Comparison of ENCODE assay signal across 9 mouse cellular contexts in the genomic region with DNA sequence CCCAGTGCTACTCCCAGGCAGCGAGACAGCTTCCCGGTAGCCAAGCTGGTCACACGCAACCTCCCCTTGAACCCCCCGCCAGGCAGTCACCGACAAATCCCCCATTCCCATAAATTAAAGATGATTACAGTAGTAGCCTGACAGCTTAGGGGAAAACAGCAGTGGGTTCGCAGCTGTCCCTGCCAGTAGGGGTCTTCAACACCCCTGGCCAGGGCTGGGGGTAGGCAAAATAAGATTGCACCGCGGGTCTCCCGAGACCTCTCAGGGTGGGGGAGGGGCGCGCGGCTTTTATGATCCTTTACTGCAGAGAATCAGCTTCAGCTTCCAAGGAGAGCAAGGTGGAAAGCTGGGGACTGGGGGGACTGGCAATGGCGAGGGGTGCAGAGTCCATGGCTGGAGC. TPM values are rescaled to one million over a fixed set of nuclear protein-coding genes. Genes with fewer than 3 reads are reported as not detected.
DNase-seq lines count a peak whose midpoint lies in the region; ATAC-seq and TF ChIP-seq lines count a peak whose summit lies in the region.
"Had no signal": no experiment of that assay in that cellular context is flagged by ENCODE, and none has a peak within 500 bp of the region (broad histone marks: within the 10 kb centered on the region; RNA-seq: fewer than 3 reads in every experiment).

No protein-coding gene starts in this region.

- H3K4me2 ChIP-seq in lung, embryonic 15.5 days: peak overlapping the region; percentile 27; the same call in 1 of the 2 replicates
- H3K4me2 ChIP-seq in limb, embryonic 12.5 days: peak overlapping the region; percentile 56
- H3K4me2 ChIP-seq in stomach, embryonic 14.5 days (replicated peaks; ENCODE audit: low read depth, low read length): peak overlapping the region; percentile 28

- ATAC-seq in lung, embryonic 15.5 days (ENCODE audit: borderline replicate concordance, extremely low read depth, low FRiP score, low TSS enrichment): no peak
- ATAC-seq in limb, embryonic 12.5 days (ENCODE audit: insufficient number of reproducible peaks, insufficient read depth, low FRiP score, low TSS enrichment, low read depth): no peak
- ATAC-seq in stomach, embryonic 14.5 days (ENCODE audit: insufficient number of reproducible peaks, insufficient read depth, low FRiP score, low read depth): no peak

- TF ChIP-seq POLR2A in lung, adult 2 months (IDR thresholded peaks at IDR 0.05; ENCODE audit: borderline replicate concordance, extremely low read depth, low read depth, low read length): no peak

- peaks cover 18% of the 10 kb centered on the region for H3K27me3 ChIP-seq in lung, embryonic 15.5 days
- H3K27me3 ChIP-seq in limb, embryonic 12.5 days: peaks cover 28% of the 10 kb centered on the region
- no peaks in the 10 kb centered on the region for H3K27me3 ChIP-seq in stomach, embryonic 14.5 days (ENCODE audit: control insufficient read depth, insufficient read depth, low read length)

- H3K27ac ChIP-seq in lung, embryonic 15.5 days: no peak overlapping the region
- H3K27ac ChIP-seq in limb, embryonic 12.5 days: 0 out of 2 replicates have a peak overlapping the region, but pooled peaks have one; percentile 17
- H3K27ac ChIP-seq in stomach, embryonic 14.5 days (ENCODE audit: low read length): no peak overlapping the region
- H3K27ac ChIP-seq in layer of hippocampus, adult 2 months: no peak overlapping the region

- 0 out of 2 replicates have a peak overlapping the region, but pooled peaks have one; percentile 3 for H3K4me3 ChIP-seq in lung, embryonic 15.5 days
- no peak overlapping the region for H3K4me3 ChIP-seq in lung, adult 2 months (replicated peaks; ENCODE audit: extremely low read depth, low read depth, low read length)
- peak overlapping the region; percentile 21; the same call in 1 of the 2 replicates for H3K4me3 ChIP-seq in limb, embryonic 12.5 days (replicated peaks)
- H3K4me3 ChIP-seq in stomach, embryonic 14.5 days (ENCODE audit: low read depth, low read length): no peak overlapping the region
- H3K4me3 ChIP-seq in layer of hippocampus, adult 2 months: no peak overlapping the region

- peaks cover 83% of the 10 kb centered on the region for H3K4me1 ChIP-seq in lung, embryonic 15.5 days
- peaks cover 7% of the 10 kb centered on the region for H3K4me1 ChIP-seq in lung, adult 2 months (ENCODE audit: control insufficient read depth, insufficient read depth, low read length)
- H3K4me1 ChIP-seq in limb, embryonic 12.5 days (replicated peaks): peaks cover 77% of the 10 kb centered on the region
- H3K4me1 ChIP-seq in stomach, embryonic 14.5 days (ENCODE audit: control insufficient read depth, insufficient read depth, low read length): peaks cover 43% of the 10 kb centered on the region

- 4% methylated on average over 13 of the region's 13 CpGs for WGBS in lung, embryonic 15.5 days
- WGBS in lung, adult 2 months: 20% methylated on average over 13 of the region's 13 CpGs
- 0% methylated on average over 13 of the region's 13 CpGs for WGBS in limb, embryonic 12.5 days
- 3% methylated on average over 13 of the region's 13 CpGs for WGBS in stomach, embryonic 14.5 days

- TF ChIP-seq CTCF in lung, adult 2 months (IDR thresholded peaks at IDR 0.05; ENCODE audit: insufficient read depth, low read length): no peak
- TF ChIP-seq CTCF in layer of hippocampus, adult 2 months (conservative IDR thresholded peaks at IDR 0.05): no peak

- H3K9me3 ChIP-seq in lung, embryonic 15.5 days: no peaks in the 10 kb centered on the region
- H3K9me3 ChIP-seq in limb, embryonic 12.5 days: no peaks in the 10 kb centered on the region
- no peaks in the 10 kb centered on the region for H3K9me3 ChIP-seq in stomach, embryonic 14.5 days (ENCODE audit: control insufficient read depth, low read depth, low read length)

- H3K9ac ChIP-seq in lung, embryonic 15.5 days: no peak overlapping the region
- H3K9ac ChIP-seq in limb, embryonic 12.5 days (replicated peaks): peak overlapping the region; percentile 31; the same call in 1 of the 2 replicates
- no peak overlapping the region; the same call in 1 of the 2 replicates for H3K9ac ChIP-seq in stomach, embryonic 14.5 days (replicated peaks; ENCODE audit: low read depth, low read length)

- no peaks in the 10 kb centered on the region for H3K36me3 ChIP-seq in lung, embryonic 15.5 days
- no peaks in the 10 kb centered on the region for H3K36me3 ChIP-seq in limb, embryonic 12.5 days
- no peaks in the 10 kb centered on the region for H3K36me3 ChIP-seq in stomach, embryonic 14.5 days (ENCODE audit: control insufficient read depth, insufficient read depth, low read length)

- peak; percentile 31 to 52 for DNase-seq in cerebellum, postnatal 14 days
- no peak for DNase-seq in cerebellum, adult 18-20 months
- DNase-seq in lung, adult 2 months: no peak
- DNase-seq in natural killer cell, adult 2 months (ENCODE audit: low spot score in 2 of 2): no peak
- no peak for DNase-seq in layer of hippocampus, adult 2 months (ENCODE audit: low spot score in 2 of 2)

RNA-seq across cellular contexts. Expression of gene Meox1, which starts 4.4 kb away (rescaled TPM):
- 10.3 and 10.4 TPM in 2 replicates for polyA plus RNA-seq in lung, embryonic 15.5 days (2015; fragmentation: Nextera tagmentation; extraction: Ambion mirVana)
- polyA plus RNA-seq in lung, adult 2 months (2012; rRNA removed): 4.3 and 4.4 TPM in 2 replicates
- polyA plus RNA-seq in limb, embryonic 12.5 days (2016; fragmentation: Nextera tagmentation; extraction: Ambion mirVana): 13.5 and 14.1 TPM in 2 replicates
- 5.2 and 5.6 TPM in 2 replicates for polyA plus RNA-seq in stomach, embryonic 14.5 days (2014; fragmentation: Nextera tagmentation; extraction: Ambion mirVana)
- total RNA-seq in layer of hippocampus, adult 2 months (2021): under 1 TPM; 0.71 to 0.74 TPM
- total RNA-seq: monocyte, adult 5-6 weeks had no signal

Comparison
In these comparisons a context has a peak if more than half of its experiments do, and no peak if none do; other contexts are left out.
1. DNase-seq: peak in cerebellum, postnatal 14 days (2 of 2); none in cerebellum, adult 18-20 months (0 of 2), lung, adult 2 months (single experiment), natural killer cell, adult 2 months (0 of 2) and layer of hippocampus, adult 2 months (0 of 2).
2. H3K4me3 ChIP-seq: peak in lung, embryonic 15.5 days (single experiment) and limb, embryonic 12.5 days (single experiment); none in lung, adult 2 months (single experiment), stomach, embryonic 14.5 days (single experiment) and layer of hippocampus, adult 2 months (single experiment).
3. Peak in every context shown above with its lines, with median percentiles within 50 percentile points of each other: H3K4me2 ChIP-seq.